Mouse (Mus musculus): Measurements from ENCODE around the gene Serpinb3d. TPM values are rescaled to one million over a fixed set of nuclear protein-coding genes. Genes with fewer than 3 reads are reported as not detected.
A peak's percentile ranks its signal among the peaks of the same experiment; 100 is the strongest.

Serpinb3d gene
- not detected for total RNA-seq (2021)
- long read RNA-seq, experiment 1: 0 reads
- long read RNA-seq, experiment 2: 0 reads

DNA sequence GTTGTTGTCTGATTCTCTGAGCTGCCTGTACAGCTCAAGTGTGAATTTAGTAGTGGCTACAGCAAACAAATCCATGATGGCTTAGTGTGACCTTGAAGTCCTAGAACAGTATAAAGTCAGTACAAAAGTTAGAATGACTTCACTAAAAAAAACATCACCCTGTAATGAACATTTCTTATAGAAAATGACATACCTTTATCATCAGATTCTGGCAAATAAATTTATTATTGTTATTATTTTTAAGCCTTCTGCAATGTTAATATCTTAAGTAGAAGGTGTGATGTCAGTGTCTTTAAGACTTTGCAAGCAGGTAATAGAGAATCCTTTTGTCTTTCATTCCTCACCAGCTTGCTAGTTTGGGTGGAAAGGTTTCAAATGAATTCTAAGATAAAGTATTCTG is at the start of gene Serpinb3d:
Serpinb3d (minus strand) TSS at position 101 of the 400 bp plus-strand sequence.
- DNase-seq (ENCODE audit: low spot score in 2 of 2): no peak

DNA sequence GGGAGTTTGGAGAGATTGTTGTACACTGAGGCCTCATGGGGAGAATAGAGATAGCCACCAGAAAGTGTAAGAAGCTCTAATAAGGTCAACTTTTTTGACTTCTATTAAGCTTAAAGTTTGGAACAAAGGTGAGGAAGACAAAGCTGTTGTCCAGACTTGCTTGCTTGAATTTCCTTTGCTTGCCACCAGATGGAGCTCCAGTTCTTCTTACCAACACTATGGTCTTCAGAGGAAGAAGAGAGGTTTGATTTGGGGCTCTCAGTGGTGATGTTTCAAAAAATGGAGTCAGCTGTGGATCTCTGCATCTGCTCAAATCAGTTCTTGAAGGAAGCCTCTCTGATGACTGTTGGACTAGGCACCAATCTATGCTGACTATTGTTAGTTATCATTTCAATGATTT is 44.1 kb upstream of the Serpinb3d start:
- DNase-seq (ENCODE audit: low spot score in 2 of 2): peak; percentile 9 to 21

DNA sequence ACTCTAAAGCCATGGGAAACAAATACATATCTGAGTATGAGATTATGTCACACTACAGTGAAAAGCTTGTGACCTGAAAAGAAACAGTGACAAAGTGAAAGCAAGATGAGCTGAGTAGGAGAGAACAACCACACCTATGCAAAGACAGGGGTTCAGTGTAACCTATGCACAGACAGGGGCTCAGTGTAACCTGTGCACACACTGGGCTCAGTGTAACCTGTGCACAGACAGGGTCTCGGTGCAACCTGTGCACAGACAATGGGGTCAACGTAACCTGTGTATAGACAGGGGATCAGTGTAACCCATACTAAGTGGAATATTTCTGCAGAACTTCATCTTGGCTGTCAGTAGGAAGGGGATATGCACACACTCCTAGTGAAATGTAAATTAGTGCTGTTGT is 15.1 kb upstream of the Serpinb3d start:
- DNase-seq (ENCODE audit: low spot score in 2 of 2): no peak

GRCm38 (mm10) chr1:107052203-107052602 is 31.1 kb downstream of the Serpinb3d start, which contains the start of gene Serpinb3a:
Serpinb3a (minus strand) TSS chr1:107052303.
- DNase-seq (ENCODE audit: low spot score in 2 of 2): no peak

DNA sequence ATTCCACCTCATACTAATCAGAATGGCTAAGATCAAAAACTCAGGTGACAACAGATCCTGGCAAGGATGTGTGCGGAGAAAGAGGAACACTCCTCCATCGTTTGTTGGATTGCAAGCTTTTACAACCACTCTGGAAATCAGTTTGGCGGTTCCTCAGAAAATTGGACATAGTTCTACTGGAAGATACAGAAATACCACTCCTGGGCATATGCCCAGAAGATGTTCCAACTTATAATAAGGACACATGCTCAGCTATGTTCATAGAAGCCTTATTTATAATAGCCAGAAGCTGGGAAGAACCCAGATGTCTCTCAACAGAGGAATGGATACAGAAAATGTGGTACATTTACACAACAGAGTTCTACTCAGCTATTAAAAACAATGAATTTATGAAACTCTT is 49.1 kb downstream of the Serpinb3d start:
- peak in 1 of 2 experiments; percentile 4 for DNase-seq (ENCODE audit: low spot score in 2 of 2)

Other genes starting within 250 kb of the Serpinb3d start
- not detected for gene Serpinb5, start 222.3 kb downstream of the Serpinb3d start, total RNA-seq (2021)
- not detected for gene Serpinb12, start 149.1 kb downstream of the Serpinb3d start, total RNA-seq (2021)
- gene Serpinb13, start 102.5 kb downstream of the Serpinb3d start, total RNA-seq (2021): not detected
- gene Serpinb3a, start 31.2 kb downstream of the Serpinb3d start, total RNA-seq (2021): not detected
- gene Serpinb3b, start 194.9 kb upstream of the Serpinb3d start, total RNA-seq (2021): not detected
- not detected for gene Serpinb3c, start 194.9 kb upstream of the Serpinb3d start, total RNA-seq (2021)